Mouse (Mus musculus) neural tube, embryonic 14.5 days (tissue): ENCODE measurements around the gene Lrrc29. TPM values are rescaled to one million over a fixed set of nuclear protein-coding genes. Genes with fewer than 3 reads are reported as not detected.
A peak's percentile ranks its signal among the peaks of the same experiment; 100 is the strongest.

Experiments
- ATAC-seq: fragments of 200-750 bp; cut with Nextera tagmentation; 2 replicates; pipeline ENCODE4 v1.8.0; 2017; ENCODE audit warnings: low read depth, mild to moderate bottlenecking, moderate TSS enrichment, moderate library complexity
- H3K27ac ChIP-seq: fragments of 300-500 bp; sonication (generic); 2 replicates; pipeline ENCODE4 v1.5.1; 2014; ENCODE audit warnings: low read depth, mild to moderate bottlenecking, control low read depth, low read length, moderate library complexity, mixed read lengths
- H3K27me3 ChIP-seq: fragments of 300-500 bp; sonication (generic); 2 replicates; pipeline ENCODE4 v1.6.1; 2014; ENCODE audit warnings: low read length; ENCODE audit not compliant: control insufficient read depth, insufficient read depth
- H3K36me3 ChIP-seq: fragments of 300-500 bp; sonication (generic); 2 replicates; pipeline ENCODE4 v1.6.1; 2014; ENCODE audit warnings: low read length, mixed read lengths; ENCODE audit not compliant: control insufficient read depth, insufficient read depth
- H3K4me1 ChIP-seq: fragments of 300-500 bp; sonication (generic); 2 replicates; pipeline ENCODE4 v1.6.1; 2014; ENCODE audit warnings: low read length; ENCODE audit not compliant: control insufficient read depth, insufficient read depth
- H3K4me2 ChIP-seq: fragments of 300-500 bp; sonication (generic); 2 replicates; pipeline ENCODE4 v1.6.1; 2014; ENCODE audit warnings: mild to moderate bottlenecking, low read depth, low read length, control low read depth
- H3K4me3 ChIP-seq: fragments of 300-500 bp; sonication (generic); 2 replicates; pipeline ENCODE4 v1.5.1; 2014; ENCODE audit warnings: low read depth, low read length, control low read depth, mixed read lengths
- H3K9ac ChIP-seq: fragments of 300-500 bp; sonication (generic); replicated peaks from 2 replicates; pipeline ENCODE4 v1.6.1; 2014; ENCODE audit warnings: low read depth, mild to moderate bottlenecking, control low read depth, low read length, mixed read lengths
- H3K9me3 ChIP-seq: fragments of 300-500 bp; sonication (generic); 2 replicates; pipeline ENCODE4 v1.6.1; 2016; ENCODE audit warnings: low read length; ENCODE audit not compliant: control insufficient read depth
- WGBS: fragments of 180-500 bp; shearing (Covaris S2); extraction: QIAGEN DNeasy Blood & Tissue Kit; methylation state at CpG from one replicate; pipeline ENCODE4 v1.1.7; 2014; 5-methylcytosine and 5-hydroxymethylcytosine counted together
- polyA plus RNA-seq: library from polyadenylated mRNA; unstranded; fragments of >200 nt; fragmentation: Nextera tagmentation; extraction: Ambion mirVana; gene quantifications from 2 replicates; pipeline ENCODE4 v1.2.1, GENCODE M21; 2014

Lrrc29 gene
- polyA plus RNA-seq, 1 experiment from 2014 or later = 0.95 TPM

GRCm38 (mm10) chr8:105306146-105306691, 19.9 kb downstream of the Lrrc29 start:
- 0 out of 2 replicates have a peak, but pooled peaks have one; percentile 8 for ATAC-seq
- no peaks in the 10 kb centered on the region for H3K9me3 ChIP-seq
- H3K4me1 ChIP-seq = peaks cover 12% of the 10 kb centered on the region; the same call in 1 of the 2 replicates
- no peak overlapping the region for H3K4me3 ChIP-seq
- peaks cover 29% of the 10 kb centered on the region for H3K36me3 ChIP-seq
- WGBS = 59% methylated on average over 5 of the region's 5 CpGs
- H3K27me3 ChIP-seq = no peaks in the 10 kb centered on the region
- H3K9ac ChIP-seq = no peak overlapping the region
- H3K4me2 ChIP-seq = 0 out of 2 replicates have a peak overlapping the region, but pooled peaks have one; percentile 9
- no peak overlapping the region for H3K27ac ChIP-seq

GRCm38 (mm10) chr8:105305211-105306145, 20.6 kb downstream of the Lrrc29 start, which contains the start of gene Elmo3:
TSS of gene Elmo3 (plus strand) at chr8:105305601.
- Histone ChIP-seq H3K9ac (0 out of 2 replicates have a peak within 1 kb of the TSS, but pooled peaks have one; percentile 12), H3K4me2 (peak within 1 kb of the TSS; percentile 9), H3K9me3 (no peaks in the 10 kb centered on the region), H3K36me3 (peaks cover 33% of the 10 kb centered on the region), H3K4me1 (peaks cover 12% of the 10 kb centered on the region; the same call in 1 of the 2 replicates), H3K27me3 (no peaks in the 10 kb centered on the region), H3K27ac (0 out of 2 replicates have a peak within 1 kb of the TSS, but pooled peaks have one; percentile 31), H3K4me3 (no peak within 1 kb of the TSS)
- WGBS = 10% methylated on average over 28 of the region's 30 CpGs
- ATAC-seq = peak; percentile 46

DNA sequence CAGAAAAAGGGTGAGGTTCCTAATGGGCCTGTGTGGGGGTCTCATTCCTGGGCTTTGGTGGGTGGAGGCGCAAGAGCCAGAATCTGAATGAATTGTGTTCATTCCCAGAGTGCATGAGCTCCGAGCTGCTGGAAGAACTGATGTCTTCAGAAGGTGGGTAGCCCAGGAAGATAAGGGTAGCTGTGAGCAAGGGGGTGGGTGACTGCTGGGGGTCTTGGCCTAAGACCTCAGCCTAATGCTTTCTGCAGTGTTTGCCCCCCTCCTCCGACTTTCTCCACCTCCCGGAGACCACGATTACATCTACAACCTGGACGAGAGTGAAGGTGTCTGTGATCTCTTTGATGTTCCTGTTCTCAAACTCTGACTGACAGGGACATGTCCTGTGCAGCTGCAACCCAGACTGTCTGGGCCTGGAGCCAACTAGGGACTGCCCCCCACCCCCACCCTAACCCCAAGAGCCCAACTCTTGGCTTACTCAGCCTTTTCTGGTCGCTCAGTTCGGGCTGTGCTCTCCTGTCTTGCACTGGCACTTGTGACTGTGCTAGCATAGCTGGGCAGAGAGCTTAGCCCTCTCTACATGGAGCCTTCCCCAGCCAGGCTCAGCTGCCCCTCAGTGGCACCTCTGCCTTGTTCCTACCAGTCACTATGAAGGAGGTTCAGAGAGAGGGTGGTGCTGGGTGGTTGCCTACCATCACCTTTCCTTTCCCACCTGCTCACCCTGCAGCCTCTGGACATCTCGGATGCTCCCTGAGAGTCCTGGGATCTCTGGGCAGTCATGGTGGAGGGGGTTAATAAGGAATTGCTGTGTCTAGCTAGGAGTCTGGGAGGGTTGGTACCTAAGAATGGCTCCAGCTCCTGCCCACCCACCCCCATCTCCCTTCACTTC, 21.5 kb downstream of the Lrrc29 start:
- Histone ChIP-seq H3K9ac (no peak overlapping the region), H3K4me3 (no peak overlapping the region), H3K27ac (no peak overlapping the region), H3K9me3 (no peaks in the 10 kb centered on the region), H3K4me2 (no peak overlapping the region), H3K4me1 (peaks cover 12% of the 10 kb centered on the region; the same call in 1 of the 2 replicates), H3K27me3 (no peaks in the 10 kb centered on the region), H3K36me3 (peaks cover 42% of the 10 kb centered on the region)
- peak; percentile 22; the same call in 1 of the 2 replicates for ATAC-seq
- WGBS = 71% methylated on average over 9 of the region's 9 CpGs

- Histone ChIP-seq H3K36me3 (peaks cover 42% of the 10 kb centered on the region), H3K9ac (no peak overlapping the region), H3K9me3 (no peaks in the 10 kb centered on the region), H3K4me2 (no peak overlapping the region), H3K27ac (no peak overlapping the region), H3K4me1 (peaks cover 13% of the 10 kb centered on the region), H3K4me3 (no peak overlapping the region), H3K27me3 (no peaks in the 10 kb centered on the region)
- 82% methylated on average over 9 of the region's 9 CpGs for WGBS
- no peak for ATAC-seq
These were observed 22.2 kb downstream of the Lrrc29 start for GRCm38 (mm10) chr8:105303874-105304273.

DNA sequence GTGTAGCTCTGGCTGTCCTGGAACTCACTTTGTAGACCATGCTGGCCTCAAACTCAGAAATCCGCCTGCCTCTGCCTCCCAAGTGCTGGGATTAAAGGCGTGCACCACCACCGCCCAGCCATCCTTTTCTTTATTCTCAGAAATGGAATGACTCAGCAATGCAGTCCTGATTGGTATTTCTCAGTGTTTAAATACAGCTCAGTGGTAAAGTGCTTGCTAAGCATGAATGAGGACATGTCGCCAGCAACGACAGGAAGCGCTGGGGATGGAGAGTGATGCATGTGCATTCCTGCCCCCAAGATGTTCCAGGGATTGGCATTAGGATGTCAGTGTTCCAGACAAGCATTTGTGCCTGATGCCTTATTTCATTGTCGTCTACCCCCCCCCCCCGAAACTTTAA, 22.7 kb downstream of the Lrrc29 start:
- H3K9me3 ChIP-seq = no peaks in the 10 kb centered on the region
- no peak for ATAC-seq
- no peak overlapping the region for H3K27ac ChIP-seq
- no peak overlapping the region for H3K4me2 ChIP-seq
- no peak overlapping the region for H3K9ac ChIP-seq
- peaks cover 42% of the 10 kb centered on the region for H3K36me3 ChIP-seq
- no peaks in the 10 kb centered on the region for H3K27me3 ChIP-seq
- WGBS = 88% methylated on average over 8 of the region's 8 CpGs
- H3K4me3 ChIP-seq = no peak overlapping the region
- H3K4me1 ChIP-seq = peaks cover 18% of the 10 kb centered on the region

DNA sequence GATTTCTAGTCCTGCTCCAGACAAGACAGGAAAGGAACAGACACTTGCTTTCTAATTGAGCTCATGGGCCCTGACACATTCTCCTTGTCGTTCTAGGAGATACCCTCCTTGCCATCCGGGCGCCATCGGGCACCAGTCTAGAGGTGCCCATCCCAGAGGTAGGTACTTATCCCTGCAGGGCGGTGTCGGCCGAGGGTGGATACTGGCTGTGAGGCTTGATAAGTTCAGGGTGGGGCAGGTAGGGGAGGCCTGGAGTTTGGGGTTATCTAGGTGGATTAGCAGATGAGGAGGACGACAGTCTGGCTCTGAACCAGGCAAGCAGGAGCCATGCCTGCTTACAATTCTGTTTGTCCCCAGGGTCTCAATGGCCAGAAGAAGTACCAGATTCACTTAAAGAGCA, 26.1 kb downstream of the Lrrc29 start:
- Histone ChIP-seq H3K36me3 (peaks cover 30% of the 10 kb centered on the region), H3K4me2 (no peak overlapping the region), H3K4me1 (peaks cover 14% of the 10 kb centered on the region), H3K27ac (no peak overlapping the region), H3K9me3 (no peaks in the 10 kb centered on the region), H3K27me3 (no peaks in the 10 kb centered on the region), H3K9ac (no peak overlapping the region), H3K4me3 (no peak overlapping the region)
- WGBS = 95% methylated on average over 8 of the region's 8 CpGs
- ATAC-seq = no peak

GRCm38 (mm10) chr8:105298351-105299252, 27.5 kb downstream of the Lrrc29 start:
- Histone ChIP-seq H3K27ac (no peak overlapping the region), H3K4me1 (peaks cover 11% of the 10 kb centered on the region), H3K4me3 (peak overlapping the region; percentile 95), H3K27me3 (no peaks in the 10 kb centered on the region), H3K4me2 (peak overlapping the region; percentile 98), H3K9ac (peak overlapping the region; percentile 87), H3K36me3 (peaks cover 30% of the 10 kb centered on the region), H3K9me3 (no peaks in the 10 kb centered on the region)
- WGBS = 65% methylated on average over 18 of the region's 18 CpGs
- ATAC-seq = no peak
